Mouse (Mus musculus) forebrain, embryonic 11.5 days (tissue): ENCODE measurements around the gene Il17c. TPM values are rescaled to one million over a fixed set of nuclear protein-coding genes. Genes with fewer than 3 reads are reported as not detected.

Experiments
- ATAC-seq: fragments of 200-750 bp; cut with Nextera tagmentation; replicated peaks from 2 replicates; pipeline ENCODE4 v1.8.0; 2017; ENCODE audit warnings: moderate TSS enrichment; ENCODE audit not compliant: low FRiP score
- DNase-seq: peaks from one replicate; pipeline ENCODE4 v3.0.0-alpha.2; 2017; ENCODE audit warnings: low spot score
- H3K27ac ChIP-seq: fragments of 300-500 bp; sonication (generic); 2 replicates; pipeline ENCODE4 v1.5.1; 2014; ENCODE audit warnings: low read depth, low read length
- H3K27me3 ChIP-seq: fragments of 300-500 bp; sonication (generic); 2 replicates; pipeline ENCODE4 v1.6.1; 2014; ENCODE audit warnings: mild to moderate bottlenecking, low read length, mixed read lengths; ENCODE audit not compliant: control insufficient read depth, insufficient read depth
- H3K36me3 ChIP-seq: fragments of 300-500 bp; sonication (generic); 2 replicates; pipeline ENCODE4 v1.6.1; 2014; ENCODE audit warnings: mild to moderate bottlenecking, low read length, moderate library complexity, mixed read lengths; ENCODE audit not compliant: control insufficient read depth, insufficient read depth
- H3K4me1 ChIP-seq: fragments of 300-500 bp; sonication (generic); replicated peaks from 2 replicates; pipeline ENCODE4 v1.6.1; 2014; ENCODE audit warnings: low read length, mixed read lengths; ENCODE audit not compliant: control insufficient read depth, insufficient read depth
- H3K4me2 ChIP-seq: fragments of 300-500 bp; sonication (generic); 2 replicates; pipeline ENCODE4 v1.6.1; 2014; ENCODE audit warnings: low read depth, mild to moderate bottlenecking, low read length, moderate library complexity, mixed read lengths; ENCODE audit not compliant: severe bottlenecking
- H3K4me3 ChIP-seq: fragments of 300-500 bp; sonication (generic); 2 replicates; pipeline ENCODE4 v1.5.1; 2014; ENCODE audit warnings: low read depth, low read length
- H3K9ac ChIP-seq: fragments of 300-500 bp; sonication (generic); 2 replicates; pipeline ENCODE4 v1.6.1; 2014; ENCODE audit warnings: low read length
- H3K9me3 ChIP-seq: fragments of 300-500 bp; sonication (generic); 2 replicates; pipeline ENCODE4 v1.6.1; 2016; ENCODE audit warnings: low read length, mixed read lengths; ENCODE audit not compliant: control insufficient read depth
- WGBS: fragments of 180-500 bp; shearing (Covaris S2); extraction: QIAGEN DNeasy Blood & Tissue Kit; methylation state at CpG from one replicate; pipeline ENCODE4 v1.1.7; 2014; 5-methylcytosine and 5-hydroxymethylcytosine counted together
- polyA plus RNA-seq: library from polyadenylated mRNA; unstranded; fragments of >200 nt; fragmentation: Nextera tagmentation; extraction: Ambion mirVana; gene quantifications from 2 replicates; pipeline ENCODE4 v1.2.1, GENCODE M21; 2014

Gene Il17c
- polyA plus RNA-seq, 1 experiment from 2014 or later, result not detected

DNA sequence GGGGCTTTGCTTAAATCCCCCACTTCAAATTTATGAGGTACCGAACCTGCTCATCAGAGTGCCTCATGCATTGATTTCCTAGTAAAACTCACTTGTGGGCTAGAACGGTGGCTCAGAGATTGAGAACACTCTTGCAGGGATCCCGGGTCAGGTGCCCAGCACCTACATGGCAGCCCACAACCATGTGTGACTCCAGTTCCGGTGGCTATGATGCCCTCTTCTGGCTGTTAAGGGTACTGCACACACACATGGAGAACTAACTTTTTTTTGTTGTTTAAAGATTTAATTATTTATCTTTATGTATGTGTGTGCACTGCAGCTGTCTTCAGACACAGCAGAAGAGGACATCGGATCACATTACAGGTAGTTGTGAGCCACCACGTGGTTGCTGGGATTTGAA, 13.6 kb downstream of the Il17c start:
- Histone ChIP-seq H3K4me1 (peaks cover 9% of the 10 kb centered on the region; the same call in 1 of the 2 replicates), H3K4me3 (no peak overlapping the region), H3K36me3 (no peaks in the 10 kb centered on the region; the same call in 1 of the 2 replicates), H3K9ac (no peak overlapping the region), H3K4me2 (no peak overlapping the region), H3K9me3 (no peaks in the 10 kb centered on the region), H3K27ac (no peak overlapping the region), H3K27me3 (no peaks in the 10 kb centered on the region)
- DNase-seq (no peak), ATAC-seq (no peak)
- WGBS, result 92% methylated on average over 6 of the region's 6 CpGs

DNA sequence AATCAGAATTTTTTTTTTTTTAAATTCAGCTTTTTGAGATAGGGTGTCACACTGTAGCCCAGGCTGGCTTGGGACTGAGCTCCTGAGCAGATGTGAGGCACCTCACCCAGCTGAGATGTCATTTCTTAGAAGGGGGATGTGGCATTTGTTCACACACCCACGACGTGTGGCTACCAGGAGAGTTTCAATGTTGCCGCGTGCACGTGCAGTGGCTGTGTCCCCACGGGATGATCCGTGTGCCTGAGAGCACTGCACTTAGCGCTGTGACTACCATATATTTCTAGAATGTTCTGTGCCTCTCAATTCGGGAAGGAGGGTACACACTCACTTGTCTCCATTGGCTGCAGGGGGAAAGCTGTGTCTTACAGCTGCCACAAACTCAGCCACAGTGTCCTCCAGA, 14.3 kb downstream of the Il17c start:
- DNase-seq (no peak), ATAC-seq (no peak)
- Histone ChIP-seq H3K27me3 (no peaks in the 10 kb centered on the region), H3K4me3 (no peak overlapping the region), H3K36me3 (no peaks in the 10 kb centered on the region; the same call in 1 of the 2 replicates), H3K9me3 (no peaks in the 10 kb centered on the region), H3K4me2 (no peak overlapping the region), H3K4me1 (peaks cover 9% of the 10 kb centered on the region; the same call in 1 of the 2 replicates), H3K9ac (no peak overlapping the region), H3K27ac (no peak overlapping the region)
- 97% methylated on average over 9 of the region's 9 CpGs for WGBS

DNA sequence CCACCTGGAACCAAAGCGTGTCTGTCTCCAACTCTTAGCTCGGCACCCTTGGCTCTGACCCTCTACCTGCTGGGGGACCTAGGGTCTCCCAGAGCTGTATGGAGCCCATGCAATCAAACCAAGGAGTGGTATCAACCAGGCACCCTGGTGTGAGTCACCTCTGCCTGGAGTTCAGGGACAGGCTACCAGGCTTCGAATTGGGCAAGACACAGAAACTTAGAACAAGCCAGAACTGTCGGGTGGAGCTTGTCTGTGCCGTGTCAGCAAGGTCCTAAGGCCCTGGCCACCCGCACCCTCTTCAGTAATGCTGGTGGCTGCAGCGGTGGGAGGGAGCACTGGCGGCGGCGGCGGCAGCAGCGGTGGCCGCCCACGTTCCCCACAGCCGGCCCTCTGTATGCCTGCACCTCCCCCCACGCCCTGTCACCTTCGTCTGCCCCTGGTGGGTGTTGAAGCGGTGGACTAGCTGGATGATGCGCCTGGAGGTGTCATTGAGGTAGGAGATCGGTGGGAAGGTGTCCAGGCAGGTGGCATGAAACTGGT, 14.8 kb downstream of the Il17c start:
- Histone ChIP-seq H3K4me1 (peaks cover 8% of the 10 kb centered on the region; the same call in 1 of the 2 replicates), H3K9me3 (no peaks in the 10 kb centered on the region), H3K4me3 (no peak overlapping the region), H3K4me2 (no peak overlapping the region), H3K36me3 (no peaks in the 10 kb centered on the region; the same call in 1 of the 2 replicates), H3K9ac (no peak overlapping the region), H3K27ac (no peak overlapping the region), H3K27me3 (no peaks in the 10 kb centered on the region)
- WGBS, result 93% methylated on average over 20 of the region's 20 CpGs
- ATAC-seq, result no peak
- DNase-seq, result no peak

DNA sequence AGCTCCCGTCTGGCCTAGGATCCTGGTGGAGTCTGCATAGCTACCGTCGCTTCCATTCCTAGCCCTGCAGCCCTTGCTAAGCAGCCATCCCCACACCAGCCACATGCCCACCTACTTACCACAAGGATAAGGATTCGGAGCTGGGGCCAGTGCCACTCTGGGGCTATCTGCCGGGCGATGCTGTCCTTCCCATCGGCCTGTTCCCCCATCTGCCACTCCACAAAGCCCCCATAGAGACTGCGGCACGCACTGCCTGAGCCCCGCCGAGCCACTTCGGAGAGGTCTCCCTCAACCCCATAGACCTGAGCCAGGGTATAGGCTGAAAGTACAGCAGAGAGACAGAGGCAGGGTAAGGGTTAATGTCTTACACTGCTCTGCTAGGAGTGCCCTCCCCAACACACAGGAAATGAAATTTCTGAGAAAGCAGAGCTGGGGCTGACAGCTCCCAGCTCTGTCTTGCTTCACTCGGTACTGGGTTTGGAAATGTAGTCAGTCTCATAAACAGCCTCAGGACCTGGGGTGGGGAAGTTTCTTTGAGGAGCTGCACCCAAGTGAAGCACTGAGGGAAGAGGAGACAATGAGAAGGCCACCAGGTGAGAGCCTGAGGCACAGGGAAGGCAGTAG, 16.0 kb downstream of the Il17c start:
- no peak for ATAC-seq
- H3K27me3 ChIP-seq, result no peaks in the 10 kb centered on the region
- no peaks in the 10 kb centered on the region; the same call in 1 of the 2 replicates for H3K36me3 ChIP-seq
- no peak for DNase-seq
- H3K4me3 ChIP-seq, result no peak overlapping the region
- no peaks in the 10 kb centered on the region for H3K9me3 ChIP-seq
- peaks cover 5% of the 10 kb centered on the region; the same call in 1 of the 2 replicates for H3K4me1 ChIP-seq
- no peak overlapping the region for H3K27ac ChIP-seq
- H3K9ac ChIP-seq, result no peak overlapping the region
- H3K4me2 ChIP-seq, result no peak overlapping the region
- 94% methylated on average over 13 of the region's 13 CpGs for WGBS

DNA sequence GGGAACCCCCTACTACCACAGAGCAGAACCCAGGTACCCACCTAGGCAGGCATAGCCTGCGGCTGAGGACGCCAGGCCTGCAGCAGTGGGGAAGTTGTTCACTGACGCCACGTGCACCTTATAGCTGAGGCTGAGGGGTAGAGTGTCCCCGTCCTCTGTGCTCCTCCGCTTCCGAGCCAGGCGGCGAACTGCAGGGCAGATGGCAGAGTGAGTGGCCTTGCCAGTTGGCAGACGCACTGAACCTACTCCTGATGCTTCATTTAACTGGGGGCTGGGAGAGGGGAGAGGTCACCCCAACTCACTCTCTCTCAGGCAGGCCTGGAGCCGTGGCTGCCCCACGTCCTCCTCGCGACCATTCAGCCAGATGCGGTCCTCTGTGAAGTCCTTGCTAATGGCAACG, 17.5 kb downstream of the Il17c start:
- WGBS, result 93% methylated on average over 16 of the region's 16 CpGs
- H3K27ac ChIP-seq, result no peak overlapping the region
- no peak overlapping the region for H3K4me3 ChIP-seq
- no peak overlapping the region for H3K9ac ChIP-seq
- no peak for ATAC-seq
- peaks cover 3% of the 10 kb centered on the region; the same call in 1 of the 2 replicates for H3K4me1 ChIP-seq
- no peaks in the 10 kb centered on the region; the same call in 1 of the 2 replicates for H3K36me3 ChIP-seq
- no peaks in the 10 kb centered on the region for H3K9me3 ChIP-seq
- H3K4me2 ChIP-seq, result no peak overlapping the region
- DNase-seq, result no peak
- no peaks in the 10 kb centered on the region for H3K27me3 ChIP-seq

DNA sequence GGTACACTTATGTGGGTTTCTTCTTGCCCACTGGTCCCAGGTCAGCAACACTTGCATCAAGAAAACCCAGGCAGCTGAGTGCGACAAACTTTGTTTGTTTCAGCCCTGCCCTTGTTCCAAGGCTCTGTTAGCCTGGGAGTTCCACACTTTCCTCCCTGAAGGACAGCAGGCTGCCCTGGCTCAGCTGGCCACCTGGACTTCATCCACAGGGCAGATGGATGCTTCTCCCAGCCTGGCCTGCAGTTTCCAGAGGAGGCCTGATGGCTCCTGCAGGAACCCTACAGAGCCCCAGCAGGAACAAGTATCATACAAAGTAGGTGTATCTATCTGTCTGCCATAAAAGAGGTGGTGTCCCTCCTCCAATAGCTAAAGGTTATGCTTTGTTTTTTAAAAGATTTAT, 19.5 kb downstream of the Il17c start:
- ATAC-seq, result no peak
- WGBS, result 88% methylated on average over 1 of the region's 1 CpGs

DNA sequence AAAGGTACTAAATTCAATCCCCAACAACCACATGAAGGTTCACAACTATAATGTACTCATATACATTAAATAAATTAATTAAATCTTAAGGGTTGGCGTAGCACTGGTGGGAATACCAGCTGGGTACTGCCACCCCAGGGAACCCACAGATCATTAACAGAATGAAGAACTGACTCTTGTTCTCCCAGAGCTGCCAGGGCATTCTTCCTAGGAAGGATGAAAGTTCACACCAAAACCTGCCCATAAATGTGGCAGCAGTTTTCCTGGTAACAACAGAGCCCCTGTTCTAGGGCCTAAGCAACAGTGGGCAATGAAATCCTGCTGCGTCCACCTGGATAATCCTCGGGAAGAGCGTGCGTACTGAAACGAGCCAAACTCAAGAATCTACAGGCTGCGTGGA, 20.5 kb downstream of the Il17c start:
- peak overlapping the region; percentile 60 for H3K4me3 ChIP-seq
- ATAC-seq (no peak), DNase-seq (no peak)
- WGBS, result 20% methylated on average over 7 of the region's 7 CpGs
- H3K4me2 ChIP-seq, result peak overlapping the region; percentile 91
- no peaks in the 10 kb centered on the region for H3K27me3 ChIP-seq
- H3K9ac ChIP-seq, result peak overlapping the region; percentile 70
- no peaks in the 10 kb centered on the region for H3K9me3 ChIP-seq
- peaks cover 3% of the 10 kb centered on the region; the same call in 1 of the 2 replicates for H3K4me1 ChIP-seq
- H3K27ac ChIP-seq, result no peak overlapping the region; the same call in 1 of the 2 replicates
- no peaks in the 10 kb centered on the region; the same call in 1 of the 2 replicates for H3K36me3 ChIP-seq

More for the DNA sequence above, 19.5 kb downstream of the Il17c start:
- no peaks in the 10 kb centered on the region for H3K9me3 ChIP-seq
- H3K9ac ChIP-seq, result no peak overlapping the region
- no peak overlapping the region for H3K4me2 ChIP-seq
- H3K27ac ChIP-seq, result no peak overlapping the region
- H3K4me1 ChIP-seq, result peaks cover 3% of the 10 kb centered on the region; the same call in 1 of the 2 replicates
- no peak for DNase-seq
- H3K4me3 ChIP-seq, result no peak overlapping the region
- no peaks in the 10 kb centered on the region for H3K27me3 ChIP-seq
- no peaks in the 10 kb centered on the region; the same call in 1 of the 2 replicates for H3K36me3 ChIP-seq

DNA sequence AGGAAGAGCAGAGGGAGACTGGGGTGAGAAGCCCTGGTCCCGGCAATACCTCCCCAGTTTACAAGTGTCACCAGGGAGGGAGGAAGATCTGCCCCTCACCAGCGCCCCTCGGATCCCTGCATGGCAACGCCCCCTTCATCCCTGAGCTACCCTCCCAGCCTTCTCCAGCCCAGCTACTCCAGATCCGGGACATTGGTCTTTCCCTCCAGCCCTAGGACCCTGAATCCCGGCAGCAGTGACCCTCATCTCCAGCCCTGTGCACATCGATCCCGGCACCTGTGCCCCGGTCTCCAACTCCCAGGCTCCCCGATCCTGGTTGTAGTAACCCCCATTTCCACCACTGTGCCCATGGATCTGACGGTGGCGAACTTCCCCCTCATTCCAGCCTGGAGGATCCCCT, 21.0 kb downstream of the Il17c start:
- H3K27me3 ChIP-seq, result no peaks in the 10 kb centered on the region
- peak overlapping the region; percentile 60 for H3K4me3 ChIP-seq
- no peak for DNase-seq
- 0% methylated on average over 12 of the region's 12 CpGs for WGBS
- H3K27ac ChIP-seq, result peak overlapping the region; percentile 13; the same call in 1 of the 2 replicates
- H3K4me2 ChIP-seq, result peak overlapping the region; percentile 91
- peaks cover 3% of the 10 kb centered on the region; the same call in 1 of the 2 replicates for H3K4me1 ChIP-seq
- peak overlapping the region; percentile 70 for H3K9ac ChIP-seq
- no peaks in the 10 kb centered on the region for H3K9me3 ChIP-seq
- ATAC-seq, result peak; percentile 30
- H3K36me3 ChIP-seq, result no peaks in the 10 kb centered on the region; the same call in 1 of the 2 replicates
